Mouse (Mus musculus) T-helper 2 cell (primary cell): ENCODE data around the gene Xab2.

ENCODE experiments used
- in situ Hi-C: fragments of 300-600 bp; cut with MboI, MseI; formaldehyde crosslinking; loops from one replicate; pipeline ENCODE4 v1.15.1; 2025; ENCODE audit warnings: high pct_unique_total_duplicates

Xab2 gene

DNA sequence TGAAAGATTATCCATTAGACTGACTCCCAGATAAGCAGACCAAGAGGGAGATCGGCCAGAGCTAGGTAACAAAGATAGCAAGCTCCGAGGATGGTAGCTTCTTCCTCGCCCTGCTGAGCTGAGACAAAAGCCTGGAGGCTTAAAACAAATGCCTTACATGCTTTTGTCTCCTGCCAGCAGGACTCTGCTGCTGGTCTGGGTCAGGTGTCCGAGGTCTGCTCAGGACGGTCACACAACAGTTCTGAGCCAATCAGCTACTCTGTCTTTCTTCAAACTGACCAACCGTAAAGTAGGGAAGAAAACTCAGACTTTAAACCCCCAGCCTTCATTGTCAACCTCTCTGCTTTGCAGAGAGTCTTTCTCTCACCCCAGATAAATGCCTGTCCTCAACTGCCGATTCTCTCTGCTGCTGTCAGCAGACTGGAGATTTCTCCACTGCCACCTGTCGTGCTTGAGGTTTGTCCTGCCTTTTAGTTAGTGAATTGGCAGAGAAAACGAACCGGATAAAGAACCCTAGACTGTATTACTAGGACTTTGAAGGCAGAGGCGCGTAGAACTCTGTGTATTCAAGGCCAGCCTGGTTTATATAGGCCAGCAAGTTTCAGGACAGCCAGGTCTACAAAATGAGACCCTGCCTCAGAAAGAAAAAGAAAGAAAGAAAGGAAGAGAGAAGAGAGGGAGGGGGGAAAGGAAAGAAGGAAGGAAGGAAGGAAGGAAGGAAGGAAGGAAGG is 53.3 kb downstream of the Xab2 start, which contains the start of gene C330021F23Rik:
C330021F23Rik (plus strand) TSS at position 350 of the 731 bp plus-strand sequence.
- in situ Hi-C loops = no loop called here
